Mouse (Mus musculus) spleen, adult 2 months (tissue): ENCODE data around the gene Ablim1.

Experiments
- CTCF ChIP-seq: fragments of 200-500 bp; IDR thresholded peaks from 2 replicates; pipeline ENCODE4 v1.5.1; 2011; ENCODE audit warnings: mild to moderate bottlenecking, inconsistent platforms; ENCODE audit not compliant: insufficient read depth, insufficient read length, insufficient replicate concordance; ENCODE audit errors: extremely low read depth
- POLR2A ChIP-seq: fragments of 200-500 bp; IDR thresholded peaks from 2 replicates; pipeline ENCODE4 v1.6.1; 2011; ENCODE audit warnings: low read depth, low read length, inconsistent platforms

GRCm38 (mm10) chr19:56997164-56997599 is 317.5 kb downstream of the Ablim1 start:
- TF ChIP-seq CTCF (no peak), POLR2A (no peak)
